Mouse (Mus musculus) testis, postnatal 14 days (tissue): Measurements from ENCODE around the gene Ppp1r12b.

Experiments
- DNase-seq: peaks from one replicate; pipeline ENCODE4 v3.0.0; 2021; ENCODE audit warnings: low spot score

The Ppp1r12b gene

DNA sequence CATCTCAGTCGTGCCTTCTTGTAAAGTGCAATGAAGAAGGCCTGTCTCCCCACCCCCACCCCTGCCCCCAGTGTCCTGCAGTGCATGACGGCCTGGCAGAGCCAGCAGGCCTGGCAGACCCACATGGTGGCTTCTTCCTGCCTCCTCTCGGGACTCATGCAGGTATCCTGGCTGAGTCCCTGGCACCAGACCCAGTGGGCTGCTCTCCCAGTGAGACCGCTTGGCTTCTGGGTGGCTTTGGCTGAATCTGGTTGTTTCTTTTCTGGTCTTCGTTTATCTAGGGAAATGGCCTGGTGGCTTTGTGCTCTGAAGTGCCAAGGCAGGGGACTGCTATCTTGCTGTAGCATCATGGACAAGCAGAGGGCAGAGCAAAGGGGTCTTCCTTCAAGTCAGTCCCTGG lies 240.7 kb downstream of the Ppp1r12b start:
- DNase-seq: no peak

GRCm38 (mm10) chr1:134714166-134714565 lies 241.6 kb downstream of the Ppp1r12b start:
- DNase-seq: no peak

- DNase-seq: no peak
These were observed 242.2 kb downstream of the Ppp1r12b start for GRCm38 (mm10) chr1:134713421-134713969.

DNA sequence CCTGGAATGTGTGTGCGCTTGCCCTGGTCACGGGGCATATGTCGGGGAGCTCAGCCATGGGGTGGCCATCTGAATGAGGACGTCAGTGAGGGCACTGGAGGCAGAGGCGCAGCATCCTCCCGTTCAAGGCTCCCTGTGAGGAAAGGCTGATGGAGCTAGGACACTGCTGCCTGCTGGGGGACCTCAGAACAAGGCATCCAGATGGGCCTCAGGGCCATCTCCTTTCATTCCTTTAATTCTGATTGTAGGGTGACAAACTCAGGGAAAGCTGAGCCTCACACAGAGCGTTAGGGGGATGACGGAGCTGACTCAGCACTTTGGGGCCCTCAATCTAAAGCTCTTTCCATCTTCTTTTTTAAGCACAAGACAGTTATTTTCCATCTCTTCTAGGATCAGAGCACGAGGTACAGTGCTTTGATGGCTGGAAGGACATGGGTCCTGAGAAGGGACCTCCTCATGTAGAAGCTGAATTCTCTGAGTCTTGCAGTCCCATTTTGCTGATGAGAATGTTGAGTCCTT lies 242.9 kb downstream of the Ppp1r12b start:
- DNase-seq: no peak

DNA sequence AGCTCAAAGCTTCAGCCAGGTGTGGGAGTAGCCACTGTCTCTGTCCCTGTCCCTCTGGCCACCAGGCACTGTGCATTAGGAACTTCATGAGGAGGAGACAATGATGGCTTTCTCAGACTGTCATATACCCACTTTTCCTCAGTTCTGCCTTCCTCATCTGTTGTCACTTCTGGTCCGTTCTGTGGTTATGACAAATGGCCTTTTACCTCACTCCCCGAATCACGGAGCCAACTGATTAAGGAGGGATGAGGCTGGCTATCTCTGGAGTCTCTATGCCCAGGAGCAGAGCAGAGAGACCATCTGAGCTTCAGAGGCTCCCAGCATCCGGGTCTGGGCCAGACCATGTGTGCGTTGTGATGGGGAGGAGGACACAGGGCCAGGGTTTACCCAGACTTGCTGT lies 244.1 kb downstream of the Ppp1r12b start:
- no peak for DNase-seq

DNA sequence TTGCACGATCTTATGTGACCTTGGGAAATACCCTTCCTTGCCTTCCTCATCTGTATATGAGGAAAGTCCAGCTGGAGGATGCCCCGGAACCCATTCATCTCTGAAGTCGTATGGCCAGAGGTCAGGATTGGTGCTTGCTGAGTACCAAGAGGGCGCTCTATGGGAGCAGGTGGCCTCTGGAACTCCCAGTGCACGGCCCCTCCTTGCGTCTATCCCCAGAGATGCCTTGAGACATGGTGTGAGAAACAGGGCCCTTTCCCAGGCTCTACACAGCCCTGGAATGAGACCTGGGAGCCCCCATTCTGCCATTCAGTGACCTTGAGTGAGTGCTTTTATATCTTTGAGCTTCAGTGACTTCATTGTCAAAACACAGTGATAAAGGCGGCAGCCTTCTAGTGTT lies 244.7 kb downstream of the Ppp1r12b start:
- no peak for DNase-seq

GRCm38 (mm10) chr1:134709411-134710306 lies 246.1 kb downstream of the Ppp1r12b start:
- DNase-seq: no peak

GRCm38 (mm10) chr1:134708801-134709385 lies 246.8 kb downstream of the Ppp1r12b start:
- no peak for DNase-seq

DNA sequence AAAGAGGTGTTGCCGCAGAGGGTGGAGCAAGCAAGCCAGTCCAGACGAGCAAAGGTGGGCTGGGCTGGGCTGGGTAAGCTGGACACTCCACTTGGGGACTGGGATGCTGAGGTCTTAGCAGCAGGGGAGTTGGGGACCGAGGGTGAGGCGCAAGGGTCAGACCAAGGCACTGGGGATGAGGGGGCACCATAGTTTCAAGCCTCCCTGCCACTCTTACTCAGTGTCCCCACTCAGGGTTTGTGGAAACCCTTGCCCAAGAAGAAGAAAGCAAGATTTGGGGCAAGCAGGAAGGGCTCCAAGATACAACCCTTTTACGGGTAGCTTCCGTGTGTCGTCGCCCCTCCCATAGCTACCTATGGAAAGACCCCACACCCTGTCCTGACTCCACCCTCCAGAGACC lies 247.5 kb downstream of the Ppp1r12b start:
- DNase-seq: no peak

- no peak for DNase-seq
These were observed 248.2 kb downstream of the Ppp1r12b start for GRCm38 (mm10) chr1:134707516-134707915.

DNA sequence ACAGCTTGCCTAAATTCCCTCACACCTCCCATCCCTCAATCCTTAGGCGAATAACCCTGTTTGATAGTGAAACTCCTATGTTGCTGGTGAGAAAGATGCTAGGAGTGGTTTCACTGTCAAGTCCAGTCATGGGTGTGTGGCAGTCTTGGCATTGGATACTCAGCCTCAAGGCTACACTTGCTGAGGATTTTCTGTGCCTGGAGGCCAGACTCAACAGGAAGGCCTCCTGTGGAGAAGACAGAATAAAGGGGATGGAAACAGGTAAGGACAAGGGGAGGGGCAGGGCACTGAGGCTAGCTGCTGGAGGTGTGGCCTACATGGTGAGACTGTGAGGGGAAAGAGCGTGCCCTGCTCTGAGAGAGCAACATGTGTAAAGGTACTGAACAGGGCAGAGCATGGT lies 249.2 kb downstream of the Ppp1r12b start:
- DNase-seq: no peak
